ENCODE assay signal across 21 mouse cellular contexts in the genomic region with DNA sequence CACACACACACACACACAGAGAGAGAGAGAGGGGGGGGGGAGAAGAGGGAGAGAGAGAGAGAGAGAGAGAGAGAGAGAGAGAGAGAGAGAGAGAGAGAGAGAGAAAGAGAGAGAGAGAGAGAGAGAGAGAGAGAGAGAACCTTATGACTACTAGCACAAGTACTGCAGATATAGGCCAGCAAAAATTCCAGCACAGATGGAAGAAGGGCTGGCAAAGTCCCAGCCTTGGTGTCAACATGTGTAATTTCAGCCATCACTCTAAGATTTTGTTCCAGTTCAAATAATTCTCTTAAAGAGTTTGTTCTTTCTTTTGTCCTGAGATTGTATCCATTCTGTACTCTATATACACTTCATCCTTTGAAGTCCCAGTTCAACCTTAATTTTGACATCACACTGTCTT.
A peak's percentile ranks its signal among the peaks of the same experiment; 100 is the strongest.
DNase-seq lines count a peak whose midpoint lies in the region; ATAC-seq lines count a peak whose summit lies in the region.
"Had no signal": no experiment of that assay in that cellular context is flagged by ENCODE, and none has a peak within 500 bp of the region (broad histone marks: within the 10 kb centered on the region; RNA-seq: fewer than 3 reads in every experiment).

No protein-coding gene starts in this region.

- no peak for ATAC-seq in heart, embryonic 11.5 days (replicated peaks; ENCODE audit: insufficient number of reproducible peaks, low FRiP score, low TSS enrichment)
- ATAC-seq: inflammation-experienced regulatory T-cells, adult 6 months; midbrain, embryonic 15.5 days; Patski had no signal

- no peak overlapping the region for H3K27ac ChIP-seq in heart, embryonic 11.5 days (ENCODE audit: low read depth, low read length)
- H3K27ac ChIP-seq: embryonic facial prominence, embryonic 12.5 days; heart, adult 2 months; hindbrain, embryonic 14.5 days; limb, embryonic 15.5 days; liver, embryonic 14.5 days; midbrain, embryonic 15.5 days had no signal

- no peaks in the 10 kb centered on the region for H3K4me1 ChIP-seq in heart, embryonic 11.5 days (ENCODE audit: control insufficient read depth, insufficient read depth, low read length)
- H3K4me1 ChIP-seq: embryonic facial prominence, embryonic 12.5 days; limb, embryonic 15.5 days; midbrain, embryonic 15.5 days had no signal

- DNase-seq in cerebellum, adult 9-11 months: peak; percentile 4
- DNase-seq in cerebellum, postnatal 4 days (ENCODE audit: low spot score in 2 of 2): no peak
- peak; percentile 19 for DNase-seq in layer of hippocampus, adult 11-12 months (ENCODE audit: low spot score)
- DNase-seq in layer of hippocampus, adult 9-10 months (ENCODE audit: low spot score): no peak
- peak; percentile 48 for DNase-seq in right cerebral cortex, adult 18-20 months
- DNase-seq in right cerebral cortex, postnatal 4 days: no peak
- peak; percentile 28 to 36 for DNase-seq in cerebellum, postnatal 36 days
- DNase-seq: adrenal gland, postnatal 36 days; gastrocnemius, postnatal 36 days; heart, adult 2 months; kidney, adult 18-20 months; lung, postnatal 4 days; spleen, adult 18-20 months had no signal

- no peaks in the 10 kb centered on the region for H3K36me3 ChIP-seq in heart, embryonic 11.5 days (ENCODE audit: control insufficient read depth, insufficient read depth, low read length)
- H3K36me3 ChIP-seq: embryonic facial prominence, embryonic 12.5 days; limb, embryonic 15.5 days; midbrain, embryonic 15.5 days had no signal

- no peaks in the 10 kb centered on the region for H3K9me3 ChIP-seq in heart, embryonic 11.5 days (replicated peaks; ENCODE audit: control insufficient read depth, low read length)
- H3K9me3 ChIP-seq: embryonic facial prominence, embryonic 12.5 days; limb, embryonic 15.5 days; midbrain, embryonic 15.5 days had no signal

- no peak overlapping the region for H3K4me2 ChIP-seq in heart, embryonic 11.5 days
- H3K4me2 ChIP-seq: embryonic facial prominence, embryonic 12.5 days; hindbrain, embryonic 14.5 days; limb, embryonic 15.5 days; midbrain, embryonic 15.5 days had no signal

- H3K9ac ChIP-seq in heart, embryonic 11.5 days (ENCODE audit: low read depth, low read length): no peak overlapping the region
- H3K9ac ChIP-seq: embryonic facial prominence, embryonic 12.5 days; hindbrain, embryonic 14.5 days; limb, embryonic 15.5 days; liver, embryonic 14.5 days; midbrain, embryonic 15.5 days had no signal

- H3K4me3 ChIP-seq in heart, embryonic 11.5 days (ENCODE audit: low read depth, low read length): no peak overlapping the region
- H3K4me3 ChIP-seq: embryonic facial prominence, embryonic 12.5 days; heart, adult 2 months; limb, embryonic 15.5 days; midbrain, embryonic 15.5 days had no signal

- no peaks in the 10 kb centered on the region for H3K27me3 ChIP-seq in heart, embryonic 11.5 days (ENCODE audit: control insufficient read depth, insufficient read depth, low read length)
- H3K27me3 ChIP-seq: embryonic facial prominence, embryonic 12.5 days; limb, embryonic 15.5 days; midbrain, embryonic 15.5 days; Patski had no signal

Comparison
In these comparisons a context has a peak if more than half of its experiments do, and no peak if none do; other contexts are left out.
1. DNase-seq: peak in cerebellum, adult 9-11 months (single experiment), layer of hippocampus, adult 11-12 months (single experiment), right cerebral cortex, adult 18-20 months (single experiment) and cerebellum, postnatal 36 days (2 of 2); none in cerebellum, postnatal 4 days (0 of 2), layer of hippocampus, adult 9-10 months (single experiment) and right cerebral cortex, postnatal 4 days (single experiment).